Mouse (Mus musculus): ENCODE measurements at regions not wholly inside any gene's neighbourhood (a gene's known extent, or its start where the extent isn't known, plus 50 kb on each side); places are given as distances from the start of the nearest gene placed in this dataset.

- DNase-seq, result peak; percentile 96
These were observed 203.5 kb downstream of the Icos start for GRCm38 (mm10) chr1:61181099-61181821.

DNA sequence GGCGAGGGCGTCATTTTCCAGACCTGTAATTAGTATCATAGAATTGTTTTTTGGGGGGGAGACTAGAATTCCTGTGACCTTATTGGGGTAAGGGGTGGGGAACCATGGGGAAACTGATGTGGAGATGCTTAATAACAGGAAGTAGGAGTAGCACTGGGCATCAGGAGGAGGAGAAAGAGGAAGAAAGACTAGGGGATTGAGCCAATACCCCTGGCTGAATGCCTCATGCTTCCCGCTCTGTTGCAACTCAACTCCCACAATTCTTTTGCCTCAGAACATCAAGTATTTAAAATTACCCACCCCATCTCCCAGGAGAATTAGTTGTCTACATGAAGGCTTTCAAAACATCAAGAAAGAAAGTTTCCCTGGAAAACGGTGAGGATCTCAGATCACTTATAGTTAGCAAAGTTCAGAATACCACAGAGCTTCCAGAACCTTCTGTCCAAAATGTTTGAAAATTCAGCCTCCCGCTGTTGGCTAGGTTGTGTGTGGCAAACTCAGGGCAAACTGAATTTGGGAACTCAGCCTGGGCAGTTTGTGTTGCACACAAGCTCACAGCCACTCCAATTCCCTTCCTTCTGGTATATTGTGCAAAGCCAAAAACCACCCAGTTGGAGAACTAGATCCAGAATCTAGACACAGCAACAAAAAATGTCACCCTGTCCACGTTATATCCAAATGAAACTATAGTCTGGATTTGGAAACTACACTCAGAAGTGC lies 209.8 kb downstream of the Icos start:
- DNase-seq, result no peak

- DNase-seq, result no peak
These were observed 213.2 kb downstream of the Icos start for GRCm38 (mm10) chr1:61190921-61191320.

DNA sequence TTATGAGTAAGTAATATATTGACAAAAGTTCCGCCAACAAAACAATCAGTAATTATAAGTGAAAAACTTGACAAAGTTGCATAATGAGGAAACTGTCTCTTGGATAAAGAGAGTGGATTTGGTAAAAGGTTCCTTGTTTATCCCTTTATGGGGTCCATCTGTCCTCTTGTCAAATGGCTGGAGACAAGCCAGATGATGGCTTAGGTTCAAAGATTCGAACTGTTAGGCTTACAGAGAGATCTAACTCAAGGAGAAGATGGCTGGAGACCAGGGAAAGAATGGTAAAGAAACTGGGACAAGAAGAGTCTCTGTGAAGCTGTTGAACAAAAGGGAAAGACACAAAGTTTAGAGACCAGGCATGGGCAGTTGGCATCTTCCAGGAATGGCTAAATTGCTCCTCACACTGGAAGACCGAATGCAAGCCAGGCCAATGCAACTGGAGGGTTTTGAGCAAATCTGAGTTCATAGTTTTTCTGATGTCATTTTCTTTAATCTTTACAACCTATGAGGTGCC lies 220.9 kb downstream of the Icos start:
- no peak for DNase-seq

- no peak for DNase-seq
These were observed 223.3 kb downstream of the Icos start for GRCm38 (mm10) chr1:61201006-61201405.

GRCm38 (mm10) chr1:61202079-61202478 lies 224.4 kb downstream of the Icos start:
- DNase-seq, result no peak

- DNase-seq, result peak; percentile 12
These were observed 225.4 kb downstream of the Icos start for GRCm38 (mm10) chr1:61203170-61203569.

DNA sequence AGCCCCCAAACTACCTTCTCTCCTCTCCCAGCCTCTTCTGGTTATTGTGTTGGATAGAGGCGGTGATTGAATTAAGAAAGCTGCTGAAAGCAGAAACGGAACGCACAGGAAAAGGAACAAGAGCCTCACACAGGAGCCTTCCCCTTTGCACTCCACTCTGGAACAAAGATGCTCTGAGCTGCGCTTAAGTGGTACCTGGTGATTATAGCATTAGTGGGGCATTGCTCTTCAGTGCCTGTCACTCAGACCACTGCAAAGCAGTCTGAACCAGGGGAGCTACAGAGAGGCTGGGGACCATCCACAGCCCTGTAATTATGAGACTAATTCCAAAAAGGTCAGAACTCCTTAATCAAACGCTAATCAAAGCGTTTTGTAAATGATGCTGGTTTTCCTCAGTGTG lies 225.9 kb downstream of the Icos start:
- DNase-seq, result no peak

DNA sequence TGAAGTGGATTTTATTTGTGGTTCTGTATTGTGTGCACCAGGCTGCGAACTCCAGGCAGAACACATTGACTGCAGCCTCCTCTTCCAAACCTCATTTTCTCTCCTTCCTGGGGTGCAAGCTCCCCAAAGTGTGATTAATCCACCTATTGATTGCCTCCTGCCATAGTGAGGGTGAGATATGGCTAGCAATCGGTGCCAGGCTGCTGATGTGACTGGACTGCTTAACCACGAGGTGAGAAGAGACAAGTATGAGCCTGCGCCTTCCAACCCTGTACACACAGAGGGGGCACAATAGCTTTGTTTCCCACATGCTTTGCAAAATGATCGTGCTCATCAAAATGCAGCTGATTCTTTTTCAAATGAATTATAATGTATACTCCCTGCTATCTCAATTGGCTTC lies 227.4 kb downstream of the Icos start:
- no peak for DNase-seq

- DNase-seq, result no peak
These were observed 229.2 kb downstream of the Icos start for GRCm38 (mm10) chr1:61206861-61207380.

DNA sequence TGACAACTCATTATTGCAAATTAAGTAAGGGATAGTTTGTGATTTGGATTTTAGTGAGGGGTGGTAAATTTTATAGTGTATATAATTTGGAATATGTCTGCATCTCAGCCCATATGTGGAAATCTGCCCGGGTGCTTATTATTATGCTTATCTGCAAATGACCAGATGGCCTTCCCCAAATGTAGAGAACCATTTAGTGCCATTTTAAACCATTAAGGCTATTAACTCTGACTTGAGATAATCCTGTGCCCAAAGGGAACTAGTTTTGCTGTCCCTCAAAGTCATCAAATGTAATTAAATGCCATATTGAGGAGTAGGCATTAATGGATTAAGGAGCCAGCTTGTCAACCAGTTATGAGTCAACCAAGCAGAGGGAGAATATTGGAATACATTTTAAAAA lies 230.7 kb downstream of the Icos start:
- no peak for DNase-seq

GRCm38 (mm10) chr1:61221131-61221530 lies 243.4 kb downstream of the Icos start:
- no peak for DNase-seq

- DNase-seq, result no peak
These were observed 251.2 kb downstream of the Icos start for GRCm38 (mm10) chr1:61228942-61229341.

DNA sequence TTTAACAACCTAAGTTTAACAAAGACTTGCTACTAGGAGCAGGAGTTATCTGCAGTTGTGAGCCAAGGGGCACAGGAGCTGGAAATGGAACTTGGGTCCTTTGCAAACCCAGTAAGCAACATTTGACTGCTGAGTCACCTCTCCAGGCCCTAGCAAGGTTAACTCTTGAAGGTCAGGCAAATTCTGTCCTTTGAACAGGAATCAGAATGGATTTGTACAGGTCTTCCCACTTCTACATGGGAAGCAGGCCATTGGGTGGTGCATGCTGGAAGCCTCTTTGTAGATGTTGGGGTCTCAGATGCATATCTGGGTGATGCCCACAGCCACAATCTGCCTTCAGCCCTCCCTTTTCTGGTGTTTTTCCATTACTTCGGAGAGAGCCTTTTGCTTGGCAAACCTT lies 255.3 kb downstream of the Icos start:
- DNase-seq, result no peak

DNA sequence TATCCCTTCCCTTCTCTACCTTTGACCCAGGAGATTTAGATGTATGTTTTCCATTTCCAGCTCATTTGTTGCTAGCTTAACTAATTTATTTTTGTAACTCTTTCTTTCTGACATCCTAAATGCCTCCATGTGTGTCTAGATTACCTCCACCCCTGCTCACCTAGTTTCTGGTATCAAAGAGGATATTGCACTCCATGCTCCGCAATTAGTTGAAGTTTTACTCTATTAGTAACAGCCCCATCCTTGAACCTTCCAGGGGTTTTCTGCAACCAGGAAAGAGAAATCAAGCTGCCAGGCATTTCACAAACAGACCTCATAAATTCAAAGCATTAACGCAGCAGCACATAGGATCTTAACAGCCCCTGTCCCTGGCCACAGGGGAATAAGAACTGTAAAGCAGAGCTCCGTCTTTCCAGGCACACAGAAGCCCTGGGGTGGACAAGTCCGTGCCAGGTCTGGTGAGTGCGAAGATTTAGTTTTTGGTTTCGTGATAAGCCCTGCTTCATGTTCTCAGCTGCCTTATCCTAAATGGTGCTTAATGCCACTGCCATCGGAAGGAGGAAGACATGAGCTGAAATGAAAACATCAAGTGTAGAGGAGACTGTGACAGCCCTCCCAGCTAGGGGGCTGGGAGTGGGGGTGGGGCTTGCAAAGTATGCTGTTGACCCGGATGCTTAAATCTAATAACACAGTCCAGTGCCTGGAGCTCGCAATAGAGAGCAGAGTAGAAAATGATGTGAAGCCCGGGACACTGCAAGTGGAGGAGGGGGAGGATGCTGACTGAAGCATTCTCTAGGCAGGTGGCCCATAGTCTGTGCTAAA lies 256.0 kb downstream of the Icos start:
- DNase-seq, result peak; percentile 58

GRCm38 (mm10) chr1:61234298-61234682 lies 256.6 kb downstream of the Icos start:
- DNase-seq, result no peak

GRCm38 (mm10) chr1:61236511-61236910 lies 258.8 kb downstream of the Icos start:
- no peak for DNase-seq

- no peak for DNase-seq
These were observed 260.9 kb downstream of the Icos start for GRCm38 (mm10) chr1:61238668-61239067.

DNA sequence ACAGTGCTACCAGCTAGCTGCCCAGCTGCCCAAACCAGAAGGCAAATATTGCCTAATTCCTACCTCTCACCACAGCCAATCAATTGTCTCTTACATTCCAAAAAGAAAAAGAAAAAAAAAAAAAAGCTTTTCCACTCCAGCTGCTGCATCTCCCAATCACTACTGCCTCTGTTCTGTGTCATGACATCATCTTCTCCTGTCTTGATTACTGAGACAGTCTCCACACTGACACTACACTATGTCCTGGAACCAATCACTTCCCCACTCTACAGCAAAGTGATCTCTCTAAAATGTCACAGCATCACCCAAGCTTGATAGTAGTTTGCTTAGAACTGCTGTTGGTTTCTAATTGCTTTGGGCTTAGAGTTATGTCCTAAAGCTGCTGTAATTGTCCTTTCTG lies 279.8 kb downstream of the Icos start:
- no peak for DNase-seq

DNA sequence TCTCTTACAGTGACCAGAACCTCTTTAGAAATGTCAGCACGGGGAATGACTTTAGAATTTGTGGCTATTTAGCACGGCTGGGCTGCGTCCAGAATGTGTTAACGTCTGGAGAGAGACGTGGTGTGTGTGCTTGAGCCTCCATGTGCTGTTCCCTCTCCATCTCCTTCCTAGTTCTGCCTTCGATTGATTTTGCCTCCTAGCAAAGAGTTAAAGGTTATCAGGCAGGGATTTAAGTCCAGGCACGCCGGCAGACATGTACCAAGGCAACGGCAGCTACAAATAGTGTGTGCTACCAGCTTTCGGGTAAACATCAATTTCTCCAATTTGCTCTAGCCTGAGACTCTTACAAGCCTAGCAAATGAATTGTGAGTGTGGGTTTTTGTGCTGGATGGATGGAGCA lies 285.7 kb downstream of the Icos start:
- DNase-seq, result peak; percentile 7

- DNase-seq, result no peak
These were observed 288.0 kb downstream of the Icos start for GRCm38 (mm10) chr1:61265706-61266127.

GRCm38 (mm10) chr1:61273843-61274242 lies 296.1 kb downstream of the Icos start:
- no peak for DNase-seq

- no peak for DNase-seq
These were observed 296.5 kb downstream of the Icos start for GRCm38 (mm10) chr1:61274244-61274643.

Data from kidney, postnatal 10 days (tissue).